Mouse (Mus musculus): ENCODE data around the gene Ppp1cc. TPM values are rescaled to one million over a fixed set of nuclear protein-coding genes. Genes with fewer than 3 reads are reported as not detected.
"Not testable (repeated sequence)": the region's sequence is repeated elsewhere in the genome, so short reads cannot be mapped to it uniquely, and the experiment has no call there.

Gene Ppp1cc
- polyA plus RNA-seq, 1 experiment from 2014 or later = 137 TPM

DNA sequence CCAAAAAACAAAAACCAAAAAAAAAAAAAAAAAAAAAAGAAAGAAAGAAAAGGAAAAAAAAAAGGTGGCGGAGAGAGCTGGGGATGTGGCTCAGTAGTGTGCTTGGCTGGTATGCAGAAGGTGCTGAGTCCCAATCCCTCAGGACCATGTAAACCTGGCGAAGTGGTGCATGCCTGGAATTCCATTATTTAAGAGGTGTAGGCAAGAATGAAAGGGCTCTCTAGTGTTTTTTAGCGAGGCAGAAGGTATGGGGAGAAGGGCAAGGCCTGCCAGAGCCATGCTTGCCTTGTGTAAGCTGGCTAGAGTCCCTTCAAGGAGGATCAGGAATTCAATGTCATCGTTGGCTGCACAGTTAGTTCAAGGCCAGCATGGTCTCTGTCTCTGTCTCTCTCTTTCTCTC lies 13.3 kb upstream of the Ppp1cc start:
- Histone ChIP-seq H3K4me3 (ENCODE audit: low read depth, low read length) (no peak overlapping the region), H3K4me2 (replicated peaks; ENCODE audit: low read depth, low read length) (peak overlapping the region; percentile 42; the same call in 1 of the 2 replicates), H3K27me3 (replicated peaks; ENCODE audit: insufficient read depth, low read length) (no peaks in the 10 kb centered on the region), H3K4me1 (ENCODE audit: insufficient read depth, low read depth, low read length) (peaks cover 4% of the 10 kb centered on the region; the same call in 1 of the 2 replicates), H3K9me3 (ENCODE audit: low read length) (no peaks in the 10 kb centered on the region), H3K9ac (replicated peaks; ENCODE audit: low read depth) (no peak overlapping the region), H3K27ac (ENCODE audit: low read length) (peak overlapping the region; percentile 94), H3K36me3 (ENCODE audit: insufficient read depth, low read length) (no peaks in the 10 kb centered on the region)
- WGBS = 46% methylated on average over 4 of the region's 4 CpGs
- ATAC-seq (peak; percentile 62), DNase-seq (ENCODE audit: low spot score) (peak; percentile 70)
- TF ChIP-seq EP300 (IDR thresholded peaks at IDR 0.05) (peak; percentile 83), CTCF (IDR thresholded peaks at IDR 0.05) (no peak)

DNA sequence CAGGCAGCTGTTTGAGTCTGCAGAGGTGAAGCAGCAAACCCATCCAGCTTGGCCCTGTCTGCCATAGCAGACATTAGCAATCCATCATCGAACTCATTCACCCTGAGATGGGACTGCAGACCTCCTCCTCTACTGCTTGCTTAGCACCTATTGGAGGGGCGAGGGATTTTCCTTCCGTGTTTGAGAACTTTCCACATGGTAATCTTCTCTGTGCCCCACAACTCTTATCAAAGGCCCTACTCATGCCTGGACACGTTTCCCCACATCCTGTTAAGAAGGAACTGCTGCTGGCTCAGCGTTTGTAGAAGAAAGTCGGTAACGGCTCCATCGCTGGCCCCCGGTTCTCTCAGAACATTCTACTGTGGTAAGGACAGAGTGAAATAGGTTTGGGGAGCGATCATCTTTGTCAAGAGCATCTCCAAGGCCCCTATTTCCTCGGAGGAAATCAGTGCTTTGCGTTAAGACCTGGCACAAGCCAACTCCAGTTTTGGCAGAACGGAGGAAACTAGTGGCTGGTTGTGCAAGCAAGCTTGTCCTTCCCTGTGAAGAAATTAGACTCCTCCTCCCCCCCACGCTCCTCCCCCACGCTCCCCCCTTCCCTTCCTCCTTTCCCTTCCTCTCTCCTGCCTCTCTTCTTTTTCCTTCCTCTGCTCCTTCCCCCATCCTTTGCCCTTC lies 12.6 kb upstream of the Ppp1cc start:
- Histone ChIP-seq H3K4me2 (replicated peaks; ENCODE audit: low read depth, low read length) (peak overlapping the region; percentile 42), H3K36me3 (ENCODE audit: insufficient read depth, low read length) (no peaks in the 10 kb centered on the region), H3K4me1 (ENCODE audit: insufficient read depth, low read depth, low read length) (peaks cover 4% of the 10 kb centered on the region; the same call in 1 of the 2 replicates), H3K27ac (ENCODE audit: low read length) (peak overlapping the region; percentile 94), H3K9me3 (ENCODE audit: low read length) (no peaks in the 10 kb centered on the region), H3K9ac (replicated peaks; ENCODE audit: low read depth) (peak overlapping the region; percentile 3; the same call in 1 of the 2 replicates), H3K4me3 (ENCODE audit: low read depth, low read length) (no peak overlapping the region; the same call in 1 of the 2 replicates), H3K27me3 (replicated peaks; ENCODE audit: insufficient read depth, low read length) (no peaks in the 10 kb centered on the region)
- DNase-seq (ENCODE audit: low spot score) (peak; percentile 90), ATAC-seq (peak; percentile 56)
- TF ChIP-seq CTCF (IDR thresholded peaks at IDR 0.05) (no peak; the same call in none of the 2 replicates), EP300 (IDR thresholded peaks at IDR 0.05) (no peak)
- WGBS = 20% methylated on average over 14 of the region's 15 CpGs

DNA sequence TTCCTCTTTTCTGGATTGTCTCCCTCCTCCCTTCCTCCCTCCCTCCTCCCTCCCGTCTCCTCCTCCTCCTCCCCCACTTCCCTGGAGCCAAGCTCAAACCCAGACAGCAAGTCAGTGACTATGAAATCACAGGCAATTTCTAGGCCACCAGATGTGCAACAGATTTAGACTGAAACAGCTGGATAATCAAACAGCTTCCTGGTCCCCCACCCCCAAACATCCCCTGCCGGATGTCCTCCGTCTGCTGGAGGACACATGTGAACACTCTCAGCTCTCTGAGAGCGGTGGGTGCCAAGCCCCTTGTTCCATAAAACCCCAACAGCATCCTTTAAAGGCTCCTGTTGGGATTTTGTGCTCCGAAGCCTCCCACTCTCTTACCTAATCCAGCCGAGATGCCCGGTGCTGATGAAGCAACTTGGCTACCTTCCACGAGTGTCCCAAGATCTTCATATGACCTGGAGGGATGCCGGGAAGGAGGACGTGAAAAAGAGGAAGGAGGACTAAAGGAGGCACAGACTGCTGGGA lies 12.0 kb upstream of the Ppp1cc start:
- no peak overlapping the region for H3K9ac ChIP-seq (replicated peaks; ENCODE audit: low read depth)
- H3K36me3 ChIP-seq (ENCODE audit: insufficient read depth, low read length) = no peaks in the 10 kb centered on the region
- 16% methylated on average over 10 of the region's 10 CpGs for WGBS
- peak; percentile 83 for DNase-seq (ENCODE audit: low spot score)
- H3K4me1 ChIP-seq (ENCODE audit: insufficient read depth, low read depth, low read length) = peaks cover 4% of the 10 kb centered on the region; the same call in 1 of the 2 replicates
- H3K27ac ChIP-seq (ENCODE audit: low read length) = peak overlapping the region; percentile 94
- H3K4me2 ChIP-seq (replicated peaks; ENCODE audit: low read depth, low read length) = peak overlapping the region; percentile 42; the same call in 1 of the 2 replicates
- ATAC-seq = peak; percentile 51
- TF ChIP-seq CTCF (IDR thresholded peaks at IDR 0.05) (no peak), EP300 (IDR thresholded peaks at IDR 0.05) (no peak)
- no peaks in the 10 kb centered on the region for H3K27me3 ChIP-seq (replicated peaks; ENCODE audit: insufficient read depth, low read length)
- H3K4me3 ChIP-seq (ENCODE audit: low read depth, low read length) = no peak overlapping the region
- no peaks in the 10 kb centered on the region for H3K9me3 ChIP-seq (ENCODE audit: low read length)

DNA sequence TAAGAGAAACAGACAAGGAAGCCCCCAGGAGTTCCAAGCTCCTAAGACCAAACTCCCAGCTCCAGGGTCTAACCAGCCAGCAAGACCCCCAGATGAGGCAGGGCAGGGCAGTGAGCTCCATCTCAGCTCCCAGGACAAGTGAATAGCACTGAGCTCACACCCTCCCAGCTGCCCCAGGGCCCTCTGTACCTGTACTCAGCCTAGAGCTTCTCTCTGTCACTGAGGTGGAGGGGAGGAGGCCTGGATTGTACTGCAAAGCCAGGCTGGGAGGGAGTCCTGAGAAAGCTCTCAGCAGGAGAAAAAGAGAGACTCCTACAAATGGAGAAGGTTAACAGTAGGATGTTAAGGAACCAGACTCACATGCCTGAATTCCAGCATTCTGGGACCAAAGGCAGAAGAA lies 11.5 kb upstream of the Ppp1cc start:
- no peaks in the 10 kb centered on the region for H3K27me3 ChIP-seq (replicated peaks; ENCODE audit: insufficient read depth, low read length)
- H3K4me3 ChIP-seq (ENCODE audit: low read depth, low read length) = no peak overlapping the region
- H3K4me2 ChIP-seq (replicated peaks; ENCODE audit: low read depth, low read length) = 0 out of 2 replicates have a peak overlapping the region, but pooled peaks have one; percentile 42
- no peak for ATAC-seq
- TF ChIP-seq EP300 (IDR thresholded peaks at IDR 0.05) (no peak), CTCF (IDR thresholded peaks at IDR 0.05) (no peak)
- no peak overlapping the region for H3K9ac ChIP-seq (replicated peaks; ENCODE audit: low read depth)
- peaks cover 4% of the 10 kb centered on the region; the same call in 1 of the 2 replicates for H3K4me1 ChIP-seq (ENCODE audit: insufficient read depth, low read depth, low read length)
- H3K27ac ChIP-seq (ENCODE audit: low read length) = peak overlapping the region; percentile 94
- no peak for DNase-seq (ENCODE audit: low spot score)
- no peaks in the 10 kb centered on the region for H3K36me3 ChIP-seq (ENCODE audit: insufficient read depth, low read length)
- H3K9me3 ChIP-seq (ENCODE audit: low read length) = no peaks in the 10 kb centered on the region

DNA sequence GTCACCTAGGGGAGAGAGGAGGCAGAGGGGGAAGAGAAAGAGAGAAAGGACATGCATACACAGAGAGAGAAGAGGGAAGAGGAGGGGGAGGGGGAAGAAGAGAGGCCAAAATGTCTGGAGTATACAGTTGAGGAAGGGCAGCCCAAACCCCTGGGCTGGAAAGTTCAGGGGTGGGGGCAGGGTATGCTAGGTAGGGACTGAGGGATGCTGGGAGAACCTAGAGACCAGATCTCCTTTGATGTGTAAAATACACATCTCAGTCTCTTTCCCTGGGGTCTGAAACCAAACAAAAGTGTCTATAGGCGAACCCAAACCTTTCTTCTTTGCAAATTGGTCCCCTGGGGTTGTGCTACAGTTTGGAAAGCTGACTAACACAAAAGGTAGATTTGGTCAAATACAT lies 10.0 kb upstream of the Ppp1cc start:
- TF ChIP-seq EP300 (IDR thresholded peaks at IDR 0.05) = no peak
- TF ChIP-seq CTCF (IDR thresholded peaks at IDR 0.05) = no peak
- WGBS = 79% methylated on average over 1 of the region's 1 CpGs
- Histone ChIP-seq H3K36me3 (ENCODE audit: insufficient read depth, low read length) (no peaks in the 10 kb centered on the region), H3K4me1 (ENCODE audit: insufficient read depth, low read depth, low read length) (peaks cover 4% of the 10 kb centered on the region; the same call in 1 of the 2 replicates), H3K27me3 (replicated peaks; ENCODE audit: insufficient read depth, low read length) (no peaks in the 10 kb centered on the region), H3K9me3 (ENCODE audit: low read length) (no peaks in the 10 kb centered on the region), H3K4me2 (replicated peaks; ENCODE audit: low read depth, low read length) (no peak overlapping the region), H3K4me3 (ENCODE audit: low read depth, low read length) (no peak overlapping the region), H3K27ac (ENCODE audit: low read length) (no peak overlapping the region), H3K9ac (replicated peaks; ENCODE audit: low read depth) (no peak overlapping the region)
- ATAC-seq = no peak
- no peak for DNase-seq (ENCODE audit: low spot score)

DNA sequence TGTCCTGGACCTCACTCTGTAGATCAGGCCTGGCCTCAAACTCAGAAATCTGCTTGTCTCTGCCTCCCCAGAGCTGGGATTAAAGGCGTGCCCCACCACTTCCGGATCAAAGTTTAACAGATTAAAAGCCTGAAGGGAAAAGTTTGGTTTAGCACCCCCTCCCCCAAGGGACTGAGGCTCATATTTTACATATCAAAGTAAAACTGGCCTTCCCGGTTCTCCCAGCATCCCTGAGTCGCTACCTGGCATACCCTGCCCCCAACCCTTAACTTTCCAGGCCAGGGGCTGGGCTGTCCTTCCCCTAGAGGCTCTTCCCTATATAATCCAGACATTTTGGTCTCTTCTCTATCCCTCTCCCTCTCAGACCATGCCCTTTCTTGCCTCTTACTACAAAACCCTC lies 8.8 kb upstream of the Ppp1cc start:
- Histone ChIP-seq H3K4me1 (ENCODE audit: insufficient read depth, low read depth, low read length) (peaks cover 4% of the 10 kb centered on the region; the same call in 1 of the 2 replicates), H3K36me3 (ENCODE audit: insufficient read depth, low read length) (no peaks in the 10 kb centered on the region), H3K27ac (ENCODE audit: low read length) (no peak overlapping the region), H3K9ac (replicated peaks; ENCODE audit: low read depth) (no peak overlapping the region), H3K27me3 (replicated peaks; ENCODE audit: insufficient read depth, low read length) (no peaks in the 10 kb centered on the region), H3K4me2 (replicated peaks; ENCODE audit: low read depth, low read length) (no peak overlapping the region), H3K9me3 (ENCODE audit: low read length) (no peaks in the 10 kb centered on the region), H3K4me3 (ENCODE audit: low read depth, low read length) (no peak overlapping the region)
- DNase-seq (ENCODE audit: low spot score) = no peak
- no peak for ATAC-seq
- WGBS = 49% methylated on average over 4 of the region's 4 CpGs
- TF ChIP-seq EP300 (IDR thresholded peaks at IDR 0.05) (no peak), CTCF (IDR thresholded peaks at IDR 0.05) (no peak)

DNA sequence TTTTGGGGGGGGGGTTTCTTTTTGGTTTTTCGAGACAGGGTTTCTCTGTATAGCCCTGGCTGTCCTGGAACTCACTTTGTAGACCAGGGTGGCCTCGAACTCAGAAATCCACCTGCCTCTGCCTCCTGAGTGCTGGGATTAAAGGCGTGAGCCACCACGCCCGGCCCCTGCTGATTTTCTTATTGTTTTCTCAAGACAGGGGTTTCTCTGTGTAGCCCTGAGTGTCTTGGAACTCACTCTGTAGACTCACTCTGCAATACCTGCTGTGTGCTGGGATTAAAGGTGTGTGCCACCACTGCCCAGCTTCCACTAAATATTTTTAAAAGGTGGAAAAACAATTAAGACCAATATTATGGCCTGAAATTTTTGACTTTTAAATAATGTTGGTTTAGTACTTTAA lies 5.6 kb upstream of the Ppp1cc start:
- WGBS = 94% methylated on average over 5 of the region's 5 CpGs

More for the DNA sequence above, 5.6 kb upstream of the Ppp1cc start:
- not testable (repeated sequence) for H3K4me2 ChIP-seq (replicated peaks; ENCODE audit: low read depth, low read length); H3K27me3 ChIP-seq (replicated peaks; ENCODE audit: insufficient read depth, low read length); H3K27ac ChIP-seq (ENCODE audit: low read length); H3K36me3 ChIP-seq (ENCODE audit: insufficient read depth, low read length); H3K4me1 ChIP-seq (ENCODE audit: insufficient read depth, low read depth, low read length); ATAC-seq; H3K9ac ChIP-seq (replicated peaks; ENCODE audit: low read depth); H3K4me3 ChIP-seq (ENCODE audit: low read depth, low read length); H3K9me3 ChIP-seq (ENCODE audit: low read length); DNase-seq (ENCODE audit: low spot score)

All from lung, postnatal 0 days (tissue).